Mouse (Mus musculus): ENCODE data around the gene Dock8.

The Dock8 gene

DNA sequence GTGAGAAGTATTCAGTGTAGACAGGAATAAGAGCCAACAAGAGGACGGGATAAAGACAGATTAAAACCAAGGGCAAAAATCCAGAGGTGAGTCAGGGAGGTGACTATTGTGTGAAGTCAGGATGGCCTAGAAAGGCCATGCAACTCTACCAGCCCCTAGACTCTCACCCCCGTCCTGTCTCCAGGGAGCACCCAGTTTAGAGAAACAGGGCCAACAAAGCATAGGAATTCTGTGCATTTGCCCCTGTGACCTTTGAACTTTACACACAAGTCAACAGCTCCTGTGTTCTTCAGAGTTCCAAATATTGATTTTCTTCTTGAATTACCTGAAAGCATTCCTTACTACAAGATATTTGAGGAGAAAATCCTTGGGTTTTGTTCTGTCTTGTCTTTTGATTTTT lies 117.6 kb downstream of the Dock8 start:
- DNase-seq (ENCODE audit: low spot score in 2 of 2): no peak

DNA sequence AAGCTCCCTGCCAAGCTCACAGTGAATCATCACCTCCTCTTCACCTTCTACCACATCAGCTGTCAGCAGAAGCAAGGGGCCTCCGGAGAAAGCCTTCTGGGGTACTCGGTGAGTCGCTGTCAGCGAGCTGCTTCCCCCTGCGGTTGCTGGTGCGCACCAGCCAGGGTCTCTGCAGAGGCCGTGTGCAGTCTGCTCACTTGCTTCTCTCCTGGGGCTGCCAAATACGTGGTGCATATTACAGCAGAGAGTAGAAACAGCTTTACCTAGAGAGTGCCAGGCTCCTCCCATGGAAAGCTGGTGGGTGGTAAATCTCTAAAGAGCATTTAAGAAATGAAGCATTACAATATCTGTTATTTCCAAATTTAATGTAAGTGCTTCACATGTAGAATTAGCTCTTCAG lies 123.1 kb downstream of the Dock8 start:
- peak; percentile 33 to 34 for DNase-seq (ENCODE audit: low spot score in 2 of 2)

DNA sequence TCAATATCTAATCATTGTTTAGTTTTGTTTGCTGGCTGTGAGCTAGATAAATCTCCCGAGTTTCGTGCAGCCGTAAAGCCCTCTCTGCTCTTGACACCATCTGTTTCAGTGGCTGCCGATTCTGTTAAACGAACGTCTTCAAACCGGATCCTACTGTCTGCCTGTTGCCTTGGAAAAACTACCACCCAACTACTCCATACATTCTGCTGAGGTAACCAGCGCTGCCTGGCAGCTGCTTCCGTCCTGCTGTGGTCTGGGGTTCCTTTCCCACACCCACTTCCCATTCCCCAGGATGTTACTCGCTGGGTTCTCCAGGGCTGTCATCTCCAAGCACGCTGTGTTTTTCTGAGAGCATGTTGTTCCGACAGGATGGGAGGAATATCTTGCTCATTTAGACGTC lies 123.7 kb downstream of the Dock8 start:
- peak; percentile 33 to 59 for DNase-seq (ENCODE audit: low spot score in 2 of 2)

DNA sequence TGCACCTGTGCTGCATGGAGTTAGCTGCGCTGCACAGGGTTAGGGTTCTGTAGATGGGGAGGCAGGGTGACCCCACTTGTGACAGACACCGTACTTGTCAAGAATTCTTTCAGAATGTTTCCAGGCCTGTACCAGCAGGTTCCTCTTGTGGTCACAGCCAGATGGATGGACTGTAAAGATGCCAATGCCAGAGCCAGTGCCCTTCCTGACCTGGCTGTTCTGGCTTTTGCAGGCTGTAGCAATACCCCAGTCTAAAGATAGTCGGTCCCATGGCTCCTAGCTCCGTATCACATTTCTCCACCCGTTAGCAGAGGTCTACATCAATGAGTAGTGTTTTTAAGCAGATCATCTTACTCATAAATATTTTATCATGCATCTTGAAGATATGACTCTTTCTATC lies 124.1 kb downstream of the Dock8 start:
- DNase-seq (ENCODE audit: low spot score in 2 of 2): no peak

DNA sequence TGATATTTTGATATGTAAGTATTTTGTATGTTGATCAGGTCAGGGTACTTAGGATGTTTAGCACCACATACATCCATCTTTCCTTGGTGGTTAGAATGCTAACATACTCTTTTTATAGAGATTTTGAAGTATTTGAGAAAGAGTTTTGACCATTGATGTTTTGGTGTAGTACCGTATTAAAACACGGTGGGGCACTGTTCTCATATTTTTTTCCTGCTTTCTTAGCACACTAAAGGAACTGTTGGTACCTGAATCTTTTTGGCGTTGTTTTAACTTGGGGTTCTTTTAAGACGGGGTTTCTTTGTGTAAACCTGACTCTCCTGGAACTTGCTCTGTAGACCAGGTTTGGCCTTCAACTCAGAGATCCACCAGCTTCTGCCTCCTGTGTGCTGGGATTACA lies 133.0 kb downstream of the Dock8 start:
- no peak for DNase-seq (ENCODE audit: low spot score in 2 of 2)

DNA sequence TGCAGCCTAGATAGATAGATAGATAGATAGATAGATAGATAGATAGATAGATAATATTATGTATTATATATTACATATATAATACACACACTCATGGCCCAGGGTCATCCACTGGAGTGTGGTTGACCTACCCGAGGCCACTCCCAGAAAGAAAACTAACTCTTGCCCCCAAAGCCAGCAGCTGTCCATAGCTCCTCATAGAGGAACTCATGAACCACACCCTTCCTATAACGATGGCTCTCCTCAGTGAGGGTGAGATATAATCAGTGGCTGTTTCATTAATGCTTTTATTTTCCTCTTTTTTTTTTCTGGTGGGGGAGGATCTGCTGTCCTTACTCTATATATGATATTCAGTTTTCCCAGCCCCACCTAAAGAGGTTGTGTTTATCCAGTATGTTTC lies 134.6 kb downstream of the Dock8 start:
- no peak for DNase-seq (ENCODE audit: low spot score in 2 of 2)

DNA sequence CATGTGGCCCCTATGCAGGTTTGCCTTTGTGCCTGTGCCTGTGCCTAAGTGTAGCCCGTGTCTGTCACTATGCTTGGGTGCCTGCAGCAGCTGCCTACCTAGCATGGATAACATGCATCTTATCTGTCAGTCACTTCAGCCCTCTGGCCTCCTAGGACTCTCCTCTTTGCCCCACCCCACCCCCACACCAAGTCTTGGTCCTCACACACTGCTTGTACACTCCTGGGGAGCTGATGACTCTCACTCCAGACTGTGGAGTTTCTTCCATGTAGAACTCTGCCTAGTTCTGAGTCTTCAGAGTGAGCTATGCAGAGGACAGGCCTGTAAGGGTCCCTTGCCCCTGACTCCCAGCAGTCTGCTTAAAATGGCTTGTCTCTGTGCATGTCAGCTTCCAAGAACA lies 136.8 kb downstream of the Dock8 start:
- DNase-seq (ENCODE audit: low spot score in 2 of 2): no peak

DNA sequence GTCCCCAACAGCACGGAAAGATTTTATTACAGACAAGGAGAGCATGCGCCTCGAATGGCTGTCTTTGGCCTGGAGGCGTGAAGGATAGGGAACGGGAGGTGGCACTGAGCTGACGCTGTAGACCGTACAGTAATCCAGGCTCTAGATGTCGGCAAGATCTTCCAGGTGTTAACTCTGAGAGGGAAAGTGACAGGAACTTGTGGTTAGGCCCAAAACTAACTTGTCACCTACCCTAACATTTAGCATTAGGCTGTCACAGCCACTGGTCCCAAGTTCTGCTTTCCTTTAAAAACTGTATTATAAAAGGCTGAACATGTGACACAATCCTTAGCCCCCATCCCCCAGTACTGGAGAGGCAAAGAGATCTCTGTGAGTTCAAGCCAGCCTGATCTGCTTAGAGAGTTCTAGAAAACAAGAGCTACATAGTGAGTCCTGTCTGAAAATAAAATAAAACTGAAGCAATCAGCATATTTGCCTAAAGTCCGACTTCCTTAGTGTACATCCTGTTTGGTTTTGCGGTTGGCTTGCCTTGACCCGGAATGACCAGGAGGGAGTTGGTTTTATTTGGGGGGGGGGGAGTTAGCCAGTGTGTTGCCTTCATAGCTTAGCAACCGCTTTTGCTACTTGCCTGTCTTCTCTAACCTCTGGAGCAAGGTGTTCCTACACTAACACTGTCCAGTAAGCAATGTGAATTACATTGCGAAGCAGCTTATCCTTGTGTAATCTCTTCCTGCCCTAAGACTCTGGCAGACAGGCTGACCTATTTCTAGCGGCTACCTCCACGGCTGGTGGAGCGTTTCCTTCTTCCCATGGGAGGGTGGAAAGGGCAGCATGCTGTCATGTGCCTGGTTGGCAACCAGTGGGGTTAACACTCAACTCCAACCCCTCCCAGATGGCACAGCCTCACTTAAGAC lies 138.8 kb downstream of the Dock8 start:
- DNase-seq (ENCODE audit: low spot score in 2 of 2): no peak

DNA sequence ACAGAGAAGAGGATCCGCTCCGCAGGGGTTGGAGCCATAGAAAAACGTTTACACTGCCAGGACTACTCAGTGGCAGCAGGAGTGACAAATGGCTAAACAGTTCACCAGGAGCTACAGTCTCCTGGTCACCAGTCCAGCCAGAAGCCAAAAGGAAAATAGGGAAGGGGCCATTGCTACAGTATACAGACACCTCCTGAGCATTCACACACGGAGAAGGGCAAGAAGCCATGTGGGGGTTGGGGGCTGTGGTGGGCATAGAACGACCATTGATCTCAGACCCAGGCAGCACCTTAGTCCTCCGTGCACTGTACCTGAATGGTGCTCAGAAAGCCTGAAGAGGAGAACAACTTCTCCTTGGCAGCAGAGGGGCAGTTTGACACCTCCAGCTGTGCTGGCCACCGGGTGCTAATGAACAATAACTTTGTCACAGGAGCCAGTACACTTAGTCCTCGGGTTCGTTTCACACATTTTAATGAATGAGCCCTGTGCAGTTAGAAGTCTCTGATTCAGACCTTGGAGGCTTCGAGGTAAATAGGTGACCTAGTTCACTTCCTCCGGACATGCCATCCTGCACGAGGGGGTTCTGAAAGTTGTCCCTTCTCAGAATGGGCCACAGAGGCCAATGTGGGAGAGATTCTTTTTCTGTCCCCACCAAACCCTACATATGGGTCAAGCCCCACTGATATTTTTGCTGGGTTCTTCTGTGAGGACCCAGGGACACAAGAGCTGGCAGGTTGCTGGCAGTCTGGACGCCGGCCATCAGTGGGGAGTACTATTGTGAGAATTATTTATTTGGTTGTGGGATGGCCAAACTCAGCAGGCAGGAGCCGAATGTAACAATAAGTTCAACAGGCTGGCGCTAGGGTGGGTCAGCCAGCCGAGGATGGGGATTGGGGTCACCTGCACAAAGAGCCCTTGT lies 145.0 kb downstream of the Dock8 start:
- DNase-seq (ENCODE audit: low spot score in 2 of 2): peak; percentile 77 to 78

DNA sequence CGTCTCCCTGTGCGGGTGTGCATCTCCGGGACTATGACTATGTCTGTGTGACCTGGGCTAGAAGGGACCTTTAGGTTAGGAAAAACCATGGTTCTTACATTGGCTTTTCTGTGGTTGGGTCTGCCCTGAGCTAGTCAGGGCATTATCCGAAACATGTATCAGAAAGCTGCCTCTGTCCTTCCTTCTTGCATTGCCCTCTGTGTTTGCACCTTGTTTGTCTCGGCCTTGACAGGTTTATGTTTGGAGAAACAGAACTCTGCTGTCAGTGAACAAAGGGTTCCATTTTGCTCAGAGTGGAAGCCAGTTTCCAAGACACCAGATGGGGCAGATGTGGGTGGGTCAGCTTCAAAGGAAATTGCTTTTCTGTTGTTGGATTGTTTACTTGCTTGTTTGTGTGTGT lies 145.8 kb downstream of the Dock8 start:
- no peak for DNase-seq (ENCODE audit: low spot score in 2 of 2)

DNA sequence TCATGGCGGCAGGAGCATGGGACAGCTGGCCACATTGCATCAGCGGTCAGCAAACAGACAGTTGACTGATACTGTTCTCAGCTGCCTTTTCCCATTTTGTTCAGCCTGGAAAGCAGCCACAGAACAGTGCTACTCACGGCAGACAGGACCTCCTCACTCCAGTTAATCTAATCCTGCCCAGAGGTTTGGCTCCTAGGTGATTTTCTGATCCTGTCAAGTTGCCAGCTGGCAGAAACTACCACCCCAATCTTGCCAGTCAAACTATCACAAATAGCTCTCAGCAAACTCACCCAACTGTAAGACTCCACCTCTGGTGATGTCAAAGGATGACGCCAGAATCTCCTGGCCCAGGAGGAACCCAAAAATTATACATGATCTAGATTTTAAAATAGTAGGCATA lies 146.8 kb downstream of the Dock8 start:
- no peak for DNase-seq (ENCODE audit: low spot score in 2 of 2)

DNA sequence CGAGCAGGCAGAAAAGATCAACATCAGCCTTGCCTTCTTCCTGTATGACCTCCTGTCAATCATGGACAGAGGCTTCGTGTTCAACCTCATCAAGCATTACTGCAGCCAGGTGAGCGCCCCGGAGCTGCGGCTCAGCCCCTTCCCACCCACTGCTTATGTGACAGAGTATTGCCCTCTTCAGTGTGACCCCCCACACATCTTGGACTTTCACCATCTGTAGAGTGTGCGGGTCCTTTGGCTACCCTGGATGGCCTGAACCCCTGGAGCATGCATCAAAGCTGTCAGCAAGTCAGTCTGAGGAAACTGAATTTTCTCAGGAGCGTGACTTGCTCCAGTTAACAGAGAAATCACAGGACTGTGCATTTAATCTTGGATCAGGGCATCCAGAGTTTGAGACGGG lies 150.5 kb downstream of the Dock8 start:
- DNase-seq (ENCODE audit: low spot score in 2 of 2): no peak

DNA sequence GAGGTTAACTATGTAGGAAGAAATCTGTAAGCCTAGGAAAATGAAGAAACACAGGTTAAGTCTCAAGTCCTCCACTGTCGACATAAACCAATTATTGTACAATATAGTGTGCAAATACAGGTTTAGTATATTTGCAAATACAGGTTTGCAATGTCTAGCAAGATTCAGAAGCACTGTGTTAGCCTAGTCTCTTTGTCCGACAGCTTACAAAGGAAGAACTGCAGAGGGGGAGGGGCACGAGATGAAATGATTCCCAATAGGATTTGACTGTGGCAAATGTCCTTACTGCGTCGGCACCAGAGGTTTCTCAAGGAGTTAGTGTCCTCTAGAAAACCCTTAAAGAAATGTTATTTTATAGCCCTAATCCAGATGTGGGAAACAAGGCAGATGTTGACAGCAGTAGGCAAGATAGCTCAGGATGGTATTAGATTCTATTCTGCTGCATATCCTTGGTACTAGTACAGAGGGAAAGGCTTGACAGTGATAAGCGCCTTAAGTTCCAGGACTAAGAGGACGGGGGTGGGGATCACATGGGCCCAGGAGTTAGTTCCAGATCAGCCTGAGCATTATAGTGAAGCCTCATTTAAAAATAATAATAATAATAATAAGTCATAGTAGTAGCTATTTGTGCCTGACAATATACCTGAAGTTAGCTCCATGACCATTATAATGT lies 155.3 kb downstream of the Dock8 start:
- DNase-seq (ENCODE audit: low spot score in 2 of 2): no peak

DNA sequence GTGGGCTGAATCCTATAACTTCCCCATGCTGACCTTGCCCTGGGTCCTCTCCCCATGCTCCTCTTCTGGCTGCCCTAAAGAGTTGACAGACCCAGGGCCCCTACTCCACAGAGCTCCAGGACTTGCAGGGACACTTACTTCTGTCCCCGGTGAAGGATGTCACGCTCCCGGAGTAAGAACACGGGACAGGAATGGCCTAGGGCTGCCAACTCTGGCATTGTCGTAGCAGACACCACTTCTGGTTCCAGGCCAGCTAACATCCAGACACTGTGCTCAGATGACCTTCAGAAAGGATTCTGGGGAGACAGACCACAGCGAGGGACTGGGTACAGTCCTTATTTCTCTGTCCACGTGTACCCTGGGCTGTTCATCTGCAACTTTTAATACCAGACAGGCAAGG lies 155.9 kb downstream of the Dock8 start:
- DNase-seq (ENCODE audit: low spot score in 2 of 2): no peak

DNA sequence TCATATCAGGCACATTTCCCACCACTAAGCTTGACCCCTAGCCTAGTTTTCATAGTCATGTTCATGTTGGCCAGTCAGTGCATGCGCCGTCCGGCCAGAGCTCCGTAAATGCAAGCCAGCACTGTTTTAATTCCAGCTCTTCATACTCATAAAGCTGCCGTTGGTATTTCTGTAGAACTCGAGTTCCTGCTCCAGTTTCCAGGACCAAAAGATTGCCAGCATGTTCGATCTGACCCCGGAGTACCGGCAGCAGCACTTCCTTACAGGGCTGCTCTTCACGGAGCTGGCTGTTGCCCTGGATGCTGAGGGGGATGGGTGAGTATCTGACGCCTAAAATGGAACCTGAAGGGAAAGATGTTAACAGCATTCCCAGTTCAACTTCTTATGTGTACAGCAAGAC lies 156.4 kb downstream of the Dock8 start:
- DNase-seq (ENCODE audit: low spot score in 2 of 2): no peak

DNA sequence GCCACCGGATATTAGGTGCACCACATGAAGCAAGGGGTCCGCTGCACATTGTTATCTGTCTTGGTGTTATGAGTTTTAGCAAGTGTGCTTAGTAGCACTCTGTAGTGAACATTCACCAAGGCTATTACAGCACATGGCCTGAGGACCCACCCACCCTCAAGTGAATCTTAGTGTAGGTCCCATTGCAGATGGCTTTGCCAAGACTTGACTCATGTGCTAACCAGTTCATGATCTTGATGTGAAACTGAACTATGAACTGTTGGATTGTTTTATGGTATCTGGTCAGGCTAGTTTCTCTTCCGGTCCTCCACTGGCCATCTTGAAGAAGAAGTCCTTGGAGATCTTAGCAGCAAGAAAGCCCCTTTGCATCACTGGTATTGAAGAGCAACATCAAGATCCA lies 162.9 kb downstream of the Dock8 start:
- DNase-seq (ENCODE audit: low spot score in 2 of 2): no peak

DNA sequence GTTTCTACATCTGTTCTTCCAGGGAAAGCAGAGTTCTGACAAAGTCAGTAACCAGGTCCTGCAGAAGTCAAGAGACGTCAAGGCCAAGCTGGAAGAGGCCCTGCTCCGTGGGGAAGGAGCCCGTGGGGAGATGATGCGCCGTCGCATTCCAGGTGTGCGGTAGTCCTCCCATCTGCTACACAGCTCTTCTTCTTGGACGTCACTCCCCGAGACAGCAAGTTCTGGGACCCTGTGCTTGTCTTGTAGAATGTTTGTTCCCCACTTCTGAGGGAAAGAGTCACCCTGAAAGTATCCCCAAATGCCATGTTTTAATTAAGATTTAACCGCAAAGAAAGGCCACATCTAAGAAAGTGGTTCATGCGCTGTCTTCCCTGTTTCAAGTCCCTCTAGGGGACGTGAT lies 164.1 kb downstream of the Dock8 start:
- no peak for DNase-seq (ENCODE audit: low spot score in 2 of 2)

DNA sequence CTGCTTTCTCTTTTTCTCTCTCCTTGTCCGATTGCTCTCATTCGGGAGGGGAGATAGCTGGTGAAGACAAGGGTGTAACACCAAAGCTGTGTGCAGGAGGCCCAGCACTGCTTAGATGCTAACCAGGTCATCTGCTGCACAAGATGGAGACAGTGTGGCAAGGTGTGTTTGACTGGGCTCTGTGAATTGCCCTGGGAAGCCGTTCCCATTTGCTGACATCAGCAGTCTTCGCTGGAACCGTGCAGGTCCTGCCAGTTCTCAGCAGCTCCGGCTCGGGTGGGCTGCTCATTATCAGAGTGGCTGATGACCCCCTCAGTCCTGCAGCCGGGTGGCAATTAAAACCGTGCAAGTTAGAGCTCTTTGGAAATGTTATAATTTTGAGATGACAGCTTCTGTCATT lies 167.1 kb downstream of the Dock8 start:
- no peak for DNase-seq (ENCODE audit: low spot score in 2 of 2)

DNA sequence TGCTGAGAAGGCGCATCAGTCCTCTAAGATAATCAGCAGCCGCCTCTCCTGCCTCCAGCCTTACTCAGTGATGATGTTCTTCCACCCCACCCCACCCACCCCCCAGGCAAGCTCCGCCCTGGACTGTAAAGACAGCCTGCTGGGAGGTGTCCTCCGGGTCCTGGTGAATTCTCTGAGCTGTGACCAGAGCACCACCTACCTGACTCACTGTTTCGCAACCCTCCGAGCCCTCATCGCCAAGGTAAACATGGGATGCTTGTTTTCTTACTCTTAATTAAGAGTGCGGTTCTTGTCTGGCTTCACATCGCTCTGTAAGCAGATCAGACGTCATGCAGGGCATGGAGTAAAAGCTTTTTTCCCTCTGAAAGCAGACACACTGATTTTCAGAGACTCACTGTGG lies 172.1 kb downstream of the Dock8 start:
- no peak for DNase-seq (ENCODE audit: low spot score in 2 of 2)

DNA sequence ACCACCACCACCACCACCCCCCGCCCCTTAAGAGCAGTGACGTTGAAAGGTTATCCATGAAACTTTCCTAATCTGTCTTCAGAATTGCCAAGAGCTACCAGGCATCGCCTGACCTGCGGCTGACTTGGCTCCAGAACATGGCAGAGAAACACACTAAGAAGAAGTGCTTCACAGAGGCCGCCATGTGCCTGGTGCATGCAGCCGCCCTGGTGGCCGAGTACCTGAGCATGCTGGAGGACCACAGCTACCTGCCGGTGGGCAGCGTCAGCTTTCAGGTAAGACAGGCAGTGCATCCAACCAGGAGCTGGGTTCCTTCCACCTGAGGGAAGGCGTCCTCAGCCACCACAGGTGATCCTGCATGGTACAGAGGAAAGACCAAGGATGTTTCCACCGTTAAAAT lies 177.4 kb downstream of the Dock8 start:
- DNase-seq (ENCODE audit: low spot score in 2 of 2): no peak

DNA sequence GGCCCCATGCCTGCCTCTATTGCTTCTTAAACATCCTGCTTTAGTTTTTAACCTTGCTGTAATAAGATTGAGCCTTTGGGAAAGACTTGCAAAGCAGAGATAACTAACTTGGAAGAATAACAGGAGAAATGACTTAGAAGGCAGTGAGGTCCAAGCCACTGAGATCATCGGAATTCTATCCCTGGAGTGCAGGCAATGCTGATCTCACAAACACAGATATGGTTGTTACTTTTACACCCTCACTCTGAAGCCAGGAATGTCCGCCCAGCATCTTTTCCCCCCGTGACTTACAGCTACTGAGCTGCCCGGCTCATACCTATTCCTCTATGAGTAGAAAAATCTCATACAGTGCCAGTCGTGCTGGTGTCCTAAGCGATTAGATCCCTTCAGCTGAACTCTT lies 180.7 kb downstream of the Dock8 start:
- DNase-seq (ENCODE audit: low spot score in 2 of 2): no peak

DNA sequence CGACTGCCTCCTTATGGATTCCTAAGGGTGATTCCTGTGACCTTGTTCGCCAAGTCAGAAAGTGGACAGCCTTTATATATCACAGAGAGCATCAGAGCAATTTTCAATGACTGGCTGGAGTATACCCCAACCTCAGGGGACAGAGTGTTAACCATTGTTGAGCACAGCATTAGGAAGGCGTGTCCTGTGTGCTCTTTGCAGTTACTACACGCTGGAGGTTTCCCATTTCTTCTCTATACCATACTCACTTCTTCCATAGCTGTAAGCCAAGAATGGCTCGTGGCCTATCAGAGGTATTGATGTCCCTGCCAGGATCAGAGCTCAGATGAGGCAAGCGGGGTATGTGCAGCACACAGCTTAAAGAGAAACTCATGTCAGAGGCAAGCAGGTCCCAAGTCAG lies 181.2 kb downstream of the Dock8 start:
- no peak for DNase-seq (ENCODE audit: low spot score in 2 of 2)

All from right cerebral cortex, postnatal 10 days (tissue).